In the genomic region with DNA sequence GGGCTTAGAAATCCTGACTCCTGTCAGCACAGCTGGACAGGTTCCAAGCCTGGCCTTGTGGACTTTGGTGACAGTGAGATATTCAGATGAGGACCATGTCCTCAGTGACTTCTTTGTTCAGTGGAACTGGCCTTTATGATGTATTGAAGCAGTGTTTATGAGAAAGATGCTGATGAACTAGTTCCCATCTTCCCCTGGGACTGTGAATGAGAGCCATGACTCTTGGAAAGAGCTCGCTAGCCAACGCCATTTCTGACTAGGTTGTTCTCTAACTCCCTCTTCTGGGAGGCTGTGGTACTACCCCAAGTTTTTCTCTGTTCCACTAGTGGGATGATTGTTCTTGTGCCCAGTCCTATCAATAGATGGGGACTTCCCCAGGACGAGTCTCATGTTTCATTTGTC, we compare ENCODE assay signal across 10 mouse cellular contexts. TPM values are rescaled to one million over a fixed set of nuclear protein-coding genes. Genes with fewer than 3 reads are reported as not detected.
DNase-seq lines count a peak whose midpoint lies in the region; ATAC-seq and TF ChIP-seq lines count a peak whose summit lies in the region.
"Had no signal": no experiment of that assay in that cellular context is flagged by ENCODE, and none has a peak within 500 bp of the region (broad histone marks: within the 10 kb centered on the region; RNA-seq: fewer than 3 reads in every experiment).

No protein-coding gene starts in this region.

- TF ChIP-seq EP300 in liver, postnatal 0 days (IDR thresholded peaks at IDR 0.05; ENCODE audit: low read depth): no peak

- H3K27me3 ChIP-seq in forebrain, postnatal 0 days (ENCODE audit: insufficient read depth, low read length): no peaks in the 10 kb centered on the region
- no peaks in the 10 kb centered on the region for H3K27me3 ChIP-seq in forebrain, embryonic 13.5 days
- H3K27me3 ChIP-seq in embryonic facial prominence, embryonic 11.5 days (ENCODE audit: control insufficient read depth, insufficient read depth, low read length): no peaks in the 10 kb centered on the region
- H3K27me3 ChIP-seq in kidney, postnatal 0 days (ENCODE audit: insufficient read depth, low read length): no peaks in the 10 kb centered on the region
- H3K27me3 ChIP-seq in liver, postnatal 0 days (ENCODE audit: insufficient read depth, low read length): no peaks in the 10 kb centered on the region
- H3K27me3 ChIP-seq: neural tube, embryonic 12.5 days had no signal

- peak; percentile 56 for DNase-seq in forebrain, postnatal 0 days
- DNase-seq in A20 (ENCODE audit: low read depth, low spot score): peak; percentile 75
- peak; percentile 42 to 61 for DNase-seq in adrenal gland, adult 18-20 months (ENCODE audit: low spot score in 2 of 2)
- peak; percentile 73 for DNase-seq in embryonic facial prominence, embryonic 11.5 days (ENCODE audit: low spot score)
- peak; percentile 56 for DNase-seq in kidney, postnatal 0 days (ENCODE audit: low spot score)
- peak; percentile 73 for DNase-seq in liver, postnatal 0 days
- peak; percentile 40 for DNase-seq in skeletal muscle tissue, adult 2 months (ENCODE audit: low read depth, low spot score)

- ATAC-seq in forebrain, postnatal 0 days: no peak
- ATAC-seq in forebrain, embryonic 13.5 days: no peak
- no peak for ATAC-seq in embryonic facial prominence, embryonic 11.5 days (replicated peaks; ENCODE audit: insufficient number of reproducible peaks, low FRiP score, low TSS enrichment, low read depth)
- no peak for ATAC-seq in kidney, postnatal 0 days (replicated peaks; ENCODE audit: low FRiP score, low read depth)
- peak; percentile 71; the same call in 1 of the 2 replicates for ATAC-seq in liver, postnatal 0 days

- no peak overlapping the region for H3K4me2 ChIP-seq in forebrain, postnatal 0 days (ENCODE audit: low read depth)
- no peak overlapping the region for H3K4me2 ChIP-seq in forebrain, embryonic 13.5 days
- no peak overlapping the region for H3K4me2 ChIP-seq in embryonic facial prominence, embryonic 11.5 days (ENCODE audit: low read depth, low read length)
- no peak overlapping the region for H3K4me2 ChIP-seq in kidney, postnatal 0 days (ENCODE audit: low read length)
- no peak overlapping the region for H3K4me2 ChIP-seq in liver, postnatal 0 days (ENCODE audit: low read depth, low read length)
- H3K4me2 ChIP-seq: neural tube, embryonic 12.5 days had no signal

- 11% methylated on average over 3 of the region's 3 CpGs for WGBS in forebrain, postnatal 0 days
- 8% methylated on average over 3 of the region's 3 CpGs for WGBS in forebrain, embryonic 13.5 days
- whole genome bisulfite sequencing in embryonic facial prominence, embryonic 11.5 days: 4% methylated on average over 3 of the region's 3 CpGs
- WGBS in kidney, postnatal 0 days: 11% methylated on average over 3 of the region's 3 CpGs
- WGBS in liver, postnatal 0 days (ENCODE audit: insufficient replicate concordance): 22% methylated on average over 3 of the region's 3 CpGs

- H3K9me3 ChIP-seq in forebrain, postnatal 0 days (ENCODE audit: low read length): no peaks in the 10 kb centered on the region
- H3K9me3 ChIP-seq in forebrain, embryonic 13.5 days (replicated peaks): no peaks in the 10 kb centered on the region
- no peaks in the 10 kb centered on the region for H3K9me3 ChIP-seq in embryonic facial prominence, embryonic 11.5 days (replicated peaks; ENCODE audit: control insufficient read depth, low read length)
- no peaks in the 10 kb centered on the region for H3K9me3 ChIP-seq in kidney, postnatal 0 days (replicated peaks; ENCODE audit: low read length)
- H3K9me3 ChIP-seq in liver, postnatal 0 days (ENCODE audit: low read length): no peaks in the 10 kb centered on the region
- H3K9me3 ChIP-seq: neural tube, embryonic 12.5 days had no signal

- no peak overlapping the region for H3K4me3 ChIP-seq in forebrain, postnatal 0 days (ENCODE audit: low read depth, low read length)
- no peak overlapping the region for H3K4me3 ChIP-seq in forebrain, embryonic 13.5 days
- no peak overlapping the region for H3K4me3 ChIP-seq in embryonic facial prominence, embryonic 11.5 days (ENCODE audit: low read depth, low read length)
- no peak overlapping the region for H3K4me3 ChIP-seq in kidney, postnatal 0 days (replicated peaks; ENCODE audit: low read depth, low read length)
- no peak overlapping the region for H3K4me3 ChIP-seq in liver, postnatal 0 days (ENCODE audit: low read depth, low read length)
- H3K4me3 ChIP-seq: neural tube, embryonic 12.5 days had no signal

- H3K9ac ChIP-seq in forebrain, postnatal 0 days: no peak overlapping the region
- no peak overlapping the region for H3K9ac ChIP-seq in forebrain, embryonic 13.5 days
- H3K9ac ChIP-seq in embryonic facial prominence, embryonic 11.5 days (replicated peaks; ENCODE audit: low read length): no peak overlapping the region
- H3K9ac ChIP-seq in kidney, postnatal 0 days (ENCODE audit: low read depth, low read length): no peak overlapping the region
- no peak overlapping the region for H3K9ac ChIP-seq in liver, postnatal 0 days (replicated peaks)
- H3K9ac ChIP-seq: neural tube, embryonic 12.5 days had no signal

- no peaks in the 10 kb centered on the region for H3K36me3 ChIP-seq in forebrain, postnatal 0 days (ENCODE audit: insufficient read depth)
- H3K36me3 ChIP-seq in forebrain, embryonic 13.5 days (ENCODE audit: poor library complexity, severe bottlenecking): no peaks in the 10 kb centered on the region
- H3K36me3 ChIP-seq in embryonic facial prominence, embryonic 11.5 days (replicated peaks; ENCODE audit: control insufficient read depth, insufficient read depth, low read depth, low read length): no peaks in the 10 kb centered on the region
- H3K36me3 ChIP-seq in kidney, postnatal 0 days (ENCODE audit: insufficient read depth, low read length): no peaks in the 10 kb centered on the region
- no peaks in the 10 kb centered on the region for H3K36me3 ChIP-seq in liver, postnatal 0 days (replicated peaks; ENCODE audit: insufficient read depth, low read length)
- H3K36me3 ChIP-seq: neural tube, embryonic 12.5 days had no signal

- peak; percentile 59 for TF ChIP-seq CTCF in forebrain, postnatal 0 days (IDR thresholded peaks at IDR 0.05; ENCODE audit: low read depth)
- peak; percentile 71 for TF ChIP-seq CTCF in kidney, postnatal 0 days (IDR thresholded peaks at IDR 0.05; ENCODE audit: low read depth)
- peak; percentile 74 for TF ChIP-seq CTCF in liver, postnatal 0 days (IDR thresholded peaks at IDR 0.05; ENCODE audit: low read depth)

- no peak overlapping the region for H3K27ac ChIP-seq in forebrain, postnatal 0 days (ENCODE audit: low read depth, low read length)
- H3K27ac ChIP-seq in forebrain, embryonic 13.5 days: no peak overlapping the region
- H3K27ac ChIP-seq in embryonic facial prominence, embryonic 11.5 days (replicated peaks; ENCODE audit: low read depth, low read length): no peak overlapping the region
- no peak overlapping the region for H3K27ac ChIP-seq in kidney, postnatal 0 days
- H3K27ac ChIP-seq in liver, postnatal 0 days (ENCODE audit: low read depth): no peak overlapping the region
- H3K27ac ChIP-seq: neural tube, embryonic 12.5 days had no signal

- H3K4me1 ChIP-seq in forebrain, postnatal 0 days (ENCODE audit: insufficient read depth): no peaks in the 10 kb centered on the region
- no peaks in the 10 kb centered on the region for H3K4me1 ChIP-seq in forebrain, embryonic 13.5 days
- H3K4me1 ChIP-seq in embryonic facial prominence, embryonic 11.5 days (ENCODE audit: control insufficient read depth, insufficient read depth, low read length): no peaks in the 10 kb centered on the region
- H3K4me1 ChIP-seq in kidney, postnatal 0 days (replicated peaks; ENCODE audit: insufficient read depth, low read length): no peaks in the 10 kb centered on the region
- H3K4me1 ChIP-seq in liver, postnatal 0 days (ENCODE audit: insufficient read depth): no peaks in the 10 kb centered on the region
- H3K4me1 ChIP-seq: neural tube, embryonic 12.5 days had no signal

RNA-seq across cellular contexts. Expression of gene Gm2310, which starts 57.7 kb away (rescaled TPM):
- not detected in 2 replicates for total RNA-seq in forebrain, postnatal 0 days (2014; rRNA removed)
- not detected in 2 replicates for polyA plus RNA-seq in forebrain, postnatal 0 days (2015; fragmentation: Nextera tagmentation; extraction: Ambion mirVana)
- not detected in 2 replicates for polyA plus RNA-seq in forebrain, embryonic 13.5 days (2015; fragmentation: Nextera tagmentation; extraction: Ambion mirVana)
- total RNA-seq in adrenal gland, adult 18-20 months (2021): not detected
- not detected in 2 replicates for polyA plus RNA-seq in embryonic facial prominence, embryonic 11.5 days (2014; fragmentation: Nextera tagmentation; extraction: Ambion mirVana)
- polyA plus RNA-seq in kidney, postnatal 0 days (2015; fragmentation: Nextera tagmentation; extraction: Ambion mirVana): not detected in 2 replicates
- not detected in 2 replicates for polyA plus RNA-seq in liver, postnatal 0 days (2015; fragmentation: Nextera tagmentation; extraction: Ambion mirVana)
- polyA plus RNA-seq: gonadal fat pad, adult 2 months; neural tube, embryonic 12.5 days had no signal
